Mouse (Mus musculus): ENCODE measurements around the gene Ngdn. TPM values are rescaled to one million over a fixed set of nuclear protein-coding genes. Genes with fewer than 3 reads are reported as not detected.
"Not testable (repeated sequence)": the region's sequence is repeated elsewhere in the genome, so short reads cannot be mapped to it uniquely, and the experiment has no call there.

Gene Ngdn
- 70.7 and 79.7 TPM in 2 replicates for polyA plus RNA-seq (2015; fragmentation: Nextera tagmentation; extraction: Ambion mirVana)

DNA sequence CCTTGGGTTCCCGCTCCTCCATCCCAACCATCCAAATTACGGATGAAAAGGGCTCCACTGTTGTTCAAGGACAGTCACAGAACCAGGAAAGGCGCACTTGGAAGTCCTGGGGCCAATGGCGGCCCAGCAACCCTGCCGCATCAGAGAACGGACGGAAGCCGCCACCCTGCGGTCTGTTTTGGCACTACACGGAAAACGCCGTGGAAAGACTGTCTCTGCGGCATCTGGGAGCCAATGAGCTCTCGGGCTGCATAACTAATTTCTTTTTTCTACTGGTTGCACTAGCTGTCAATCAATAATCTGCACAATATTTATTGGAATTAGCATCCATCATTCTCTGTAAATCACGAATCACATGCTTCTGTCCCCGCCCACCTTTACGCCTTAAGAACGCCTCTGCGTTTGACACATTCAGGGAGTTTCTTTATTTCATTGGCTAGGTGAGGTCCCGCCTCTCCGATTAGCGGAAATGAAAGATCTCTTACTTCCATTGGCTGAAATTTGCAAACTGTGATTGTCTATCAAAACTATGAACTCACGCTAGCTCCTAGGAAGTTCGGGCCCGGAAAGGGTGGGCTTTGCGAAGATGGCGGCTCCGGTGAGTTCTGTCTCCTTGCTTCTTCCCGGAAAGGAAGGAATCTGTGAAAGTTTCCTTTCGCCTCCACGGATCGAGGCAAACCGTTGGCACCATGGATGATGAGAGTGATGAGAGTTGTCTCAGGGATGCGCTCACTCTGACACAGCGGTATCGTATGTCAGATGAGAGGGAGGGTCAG, at the start of gene Ngdn:
Gene Ngdn (plus strand): TSS at position 464 of the 776 bp plus-strand sequence.
- under 1% methylated on average over 36 of the region's 36 CpGs for WGBS
- Histone ChIP-seq H3K4me1 (no peaks in the 10 kb centered on the region), H3K4me3 (peak within 1 kb of the TSS; percentile 64), H3K36me3 (peaks cover 14% of the 10 kb centered on the region; the same call in 1 of the 2 replicates), H3K27ac (peak within 1 kb of the TSS; percentile 95), H3K27me3 (no peaks in the 10 kb centered on the region), H3K4me2 (peak within 1 kb of the TSS; percentile 72), H3K9me3 (no peaks in the 10 kb centered on the region), H3K9ac (peak within 1 kb of the TSS; percentile 67)
- peak; percentile 97 for ATAC-seq (ENCODE audit: insufficient number of reproducible peaks, low FRiP score, low TSS enrichment, low read depth)

DNA sequence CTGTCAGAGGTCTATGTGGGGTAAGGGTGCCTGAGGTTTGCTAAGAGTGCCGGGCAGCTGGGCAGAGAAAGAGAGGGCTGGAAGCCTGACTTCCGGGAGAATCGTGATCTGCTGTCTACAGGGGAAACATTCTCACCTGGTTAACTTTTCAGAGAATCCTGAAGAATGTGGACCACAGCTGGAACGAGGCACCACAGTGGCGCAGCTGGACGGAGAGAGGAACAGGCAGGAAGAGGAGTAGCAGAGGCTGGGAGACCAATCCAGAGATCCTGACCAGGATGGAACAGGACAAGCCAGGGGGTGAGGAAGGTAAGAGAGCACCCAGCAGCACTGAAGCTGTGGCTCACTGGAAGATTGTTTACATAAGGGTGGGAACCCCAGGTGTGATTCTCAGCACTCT, 49.6 kb upstream of the Ngdn start:
- no peak for ATAC-seq (ENCODE audit: insufficient number of reproducible peaks, low FRiP score, low TSS enrichment, low read depth)
- H3K4me3 ChIP-seq, result no peak overlapping the region
- no peaks in the 10 kb centered on the region for H3K4me1 ChIP-seq
- no peak overlapping the region for H3K27ac ChIP-seq
- no peaks in the 10 kb centered on the region for H3K36me3 ChIP-seq
- H3K27me3 ChIP-seq, result no peaks in the 10 kb centered on the region
- H3K4me2 ChIP-seq, result no peak overlapping the region
- WGBS, result 39% methylated on average over 6 of the region's 6 CpGs
- no peaks in the 10 kb centered on the region for H3K9me3 ChIP-seq
- no peak overlapping the region for H3K9ac ChIP-seq

- no peak within 1 kb of the TSS for H3K4me2 ChIP-seq
- H3K4me1 ChIP-seq, result no peaks in the 10 kb centered on the region
- WGBS, result 63% methylated on average over 7 of the region's 7 CpGs
- ATAC-seq (ENCODE audit: insufficient number of reproducible peaks, low FRiP score, low TSS enrichment, low read depth), result no peak
- no peak within 1 kb of the TSS for H3K27ac ChIP-seq
- no peaks in the 10 kb centered on the region for H3K9me3 ChIP-seq
- no peaks in the 10 kb centered on the region for H3K36me3 ChIP-seq
- no peaks in the 10 kb centered on the region for H3K27me3 ChIP-seq
- no peak within 1 kb of the TSS for H3K4me3 ChIP-seq
- H3K9ac ChIP-seq, result no peak within 1 kb of the TSS
Observed at GRCm38 (mm10) chr14:54966320-54966977, 48.8 kb upstream of the Ngdn start, which contains the start of gene Myh6. Gene Myh6 (minus strand): TSS chr14:54966927.

- Histone ChIP-seq H3K27ac (no peak overlapping the region), H3K36me3 (no peaks in the 10 kb centered on the region), H3K9me3 (no peaks in the 10 kb centered on the region), H3K4me1 (no peaks in the 10 kb centered on the region), H3K4me2 (no peak overlapping the region), H3K4me3 (no peak overlapping the region), H3K27me3 (no peaks in the 10 kb centered on the region), H3K9ac (no peak overlapping the region)
- ATAC-seq (ENCODE audit: insufficient number of reproducible peaks, low FRiP score, low TSS enrichment, low read depth), result no peak
- 83% methylated on average over 3 of the region's 3 CpGs for WGBS
Observed at GRCm38 (mm10) chr14:54967874-54968273, 47.4 kb upstream of the Ngdn start.

- no peak overlapping the region for H3K4me2 ChIP-seq
- no peaks in the 10 kb centered on the region for H3K27me3 ChIP-seq
- H3K9me3 ChIP-seq, result no peaks in the 10 kb centered on the region
- H3K4me3 ChIP-seq, result no peak overlapping the region
- no peak overlapping the region for H3K9ac ChIP-seq
- H3K27ac ChIP-seq, result no peak overlapping the region
- no peak for ATAC-seq (ENCODE audit: insufficient number of reproducible peaks, low FRiP score, low TSS enrichment, low read depth)
- no peaks in the 10 kb centered on the region for H3K4me1 ChIP-seq
- H3K36me3 ChIP-seq, result no peaks in the 10 kb centered on the region
Observed at GRCm38 (mm10) chr14:54968344-54968743, 46.9 kb upstream of the Ngdn start.

DNA sequence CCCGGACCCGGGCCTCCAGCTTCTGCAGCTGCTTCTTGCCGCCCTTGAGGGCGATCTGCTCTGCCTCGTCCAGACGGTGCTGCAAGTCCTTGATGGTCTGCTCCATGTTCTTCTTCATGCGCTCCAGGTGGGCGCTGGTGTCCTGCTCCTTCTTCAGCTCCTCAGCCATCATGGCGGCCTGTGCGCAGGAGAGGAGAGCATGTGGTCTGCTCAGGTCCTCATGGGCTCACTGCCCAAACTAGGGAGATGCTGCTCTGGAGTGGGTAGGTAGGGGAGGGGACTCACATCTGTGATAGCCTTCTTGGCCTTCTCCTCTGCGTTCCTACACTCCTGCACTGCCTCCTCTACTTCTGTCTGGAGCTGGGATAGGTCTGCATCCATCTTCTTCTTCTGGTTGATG, 42.5 kb upstream of the Ngdn start:
- H3K36me3 ChIP-seq, result not testable (repeated sequence)

DNA sequence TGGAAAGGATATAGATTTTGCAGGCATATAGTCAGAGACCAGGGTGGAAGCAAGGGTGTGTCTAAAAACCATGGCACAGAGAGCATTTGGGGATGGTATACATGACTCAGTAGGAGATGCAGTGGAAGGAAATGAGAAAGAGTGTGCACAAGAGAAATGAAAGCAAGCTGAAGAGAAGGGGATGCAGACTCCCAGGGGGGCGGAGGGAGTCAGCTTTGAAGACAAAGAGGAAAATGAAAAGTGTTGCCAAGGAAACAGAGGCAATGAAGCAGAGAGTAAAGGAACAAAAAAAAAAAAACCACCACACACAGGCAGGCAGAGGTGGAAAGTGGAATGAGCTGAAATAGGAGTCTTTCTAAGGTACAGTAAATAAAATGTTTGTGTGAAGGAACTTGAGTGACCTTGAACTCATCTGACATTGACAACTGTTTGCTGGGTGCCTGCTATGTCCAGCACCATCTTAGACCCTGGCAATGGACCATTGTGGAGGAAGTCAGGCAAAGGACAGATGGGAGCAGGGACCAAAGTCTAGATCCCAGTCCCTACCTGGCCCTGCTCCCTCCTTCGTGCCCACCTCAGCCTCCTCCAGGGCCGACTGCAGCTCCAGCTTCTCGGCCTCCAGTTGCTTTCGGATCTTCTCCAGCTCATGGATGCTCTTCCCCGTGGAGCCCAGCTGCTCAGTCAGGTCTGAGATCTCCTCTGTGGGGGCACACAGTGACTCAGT, 41.0 kb upstream of the Ngdn start:
- no peak overlapping the region for H3K9ac ChIP-seq
- ATAC-seq (ENCODE audit: insufficient number of reproducible peaks, low FRiP score, low TSS enrichment, low read depth), result no peak
- H3K9me3 ChIP-seq, result no peaks in the 10 kb centered on the region
- H3K4me3 ChIP-seq, result no peak overlapping the region
- no peak overlapping the region for H3K4me2 ChIP-seq
- H3K27ac ChIP-seq, result no peak overlapping the region
- no peaks in the 10 kb centered on the region; the same call in 1 of the 2 replicates for H3K27me3 ChIP-seq
- H3K4me1 ChIP-seq, result no peaks in the 10 kb centered on the region
- H3K36me3 ChIP-seq, result no peaks in the 10 kb centered on the region
- WGBS, result 81% methylated on average over 6 of the region's 6 CpGs

More for the DNA sequence above, 42.5 kb upstream of the Ngdn start:
- not testable (repeated sequence) for H3K4me1 ChIP-seq; H3K9ac ChIP-seq; H3K4me3 ChIP-seq; H3K9me3 ChIP-seq; H3K27ac ChIP-seq; H3K4me2 ChIP-seq; ATAC-seq (ENCODE audit: insufficient number of reproducible peaks, low FRiP score, low TSS enrichment, low read depth); H3K27me3 ChIP-seq
- 86% methylated on average over 11 of the region's 11 CpGs for WGBS

- no peak for ATAC-seq (ENCODE audit: insufficient number of reproducible peaks, low FRiP score, low TSS enrichment, low read depth)
- Histone ChIP-seq H3K4me2 (no peak within 1 kb of the TSS), H3K4me3 (no peak within 1 kb of the TSS), H3K27ac (no peak within 1 kb of the TSS), H3K9ac (no peak within 1 kb of the TSS), H3K27me3 (no peaks in the 10 kb centered on the region; the same call in 1 of the 2 replicates), H3K36me3 (no peaks in the 10 kb centered on the region), H3K9me3 (no peaks in the 10 kb centered on the region), H3K4me1 (no peaks in the 10 kb centered on the region)
- WGBS, result 82% methylated on average over 1 of the region's 1 CpGs
Observed at GRCm38 (mm10) chr14:54976633-54977032, 38.6 kb upstream of the Ngdn start, which contains the start of gene Gm17428. Gene Gm17428 (plus strand): TSS chr14:54976933.

DNA sequence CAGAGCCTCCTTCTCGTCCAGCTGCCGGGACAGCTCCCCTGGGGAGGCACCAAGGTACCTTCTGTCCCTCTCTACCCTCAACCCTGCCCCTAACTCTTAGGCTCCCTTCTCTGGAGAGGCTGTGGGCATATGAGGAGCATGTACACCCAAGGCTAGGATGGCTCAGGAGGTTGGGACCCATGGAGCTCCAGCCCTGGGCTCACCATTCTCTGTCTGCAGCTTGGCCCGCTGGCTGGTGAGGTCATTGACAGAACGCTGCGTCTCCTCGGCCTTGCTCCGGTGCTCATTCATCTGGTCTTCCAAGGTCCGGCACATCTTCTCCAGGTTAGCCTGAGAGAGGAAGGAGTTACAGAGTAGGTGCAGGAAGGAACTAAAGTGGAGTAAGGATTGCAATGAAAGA, 36.6 kb upstream of the Ngdn start:
- Histone ChIP-seq H3K4me3 (no peak overlapping the region), H3K4me1 (no peaks in the 10 kb centered on the region), H3K9ac (no peak overlapping the region), H3K36me3 (no peaks in the 10 kb centered on the region), H3K27ac (no peak overlapping the region), H3K4me2 (no peak overlapping the region), H3K27me3 (no peaks in the 10 kb centered on the region; the same call in 1 of the 2 replicates), H3K9me3 (no peaks in the 10 kb centered on the region)
- no peak for ATAC-seq (ENCODE audit: insufficient number of reproducible peaks, low FRiP score, low TSS enrichment, low read depth)
- WGBS, result 80% methylated on average over 8 of the region's 8 CpGs

GRCm38 (mm10) chr14:54981934-54982333, 33.3 kb upstream of the Ngdn start:
- Histone ChIP-seq H3K36me3 (no peaks in the 10 kb centered on the region), H3K9ac (no peak overlapping the region), H3K4me1 (no peaks in the 10 kb centered on the region), H3K4me2 (no peak overlapping the region), H3K4me3 (no peak overlapping the region), H3K9me3 (no peaks in the 10 kb centered on the region), H3K27ac (no peak overlapping the region), H3K27me3 (no peaks in the 10 kb centered on the region)
- 93% methylated on average over 7 of the region's 7 CpGs for WGBS
- no peak for ATAC-seq (ENCODE audit: insufficient number of reproducible peaks, low FRiP score, low TSS enrichment, low read depth)

GRCm38 (mm10) chr14:54988350-54988874, 26.8 kb upstream of the Ngdn start:
- WGBS, result 88% methylated on average over 9 of the region's 9 CpGs
- H3K36me3 ChIP-seq; ATAC-seq (ENCODE audit: insufficient number of reproducible peaks, low FRiP score, low TSS enrichment, low read depth): not testable (repeated sequence)

More at GRCm38 (mm10) chr14:54988350-54988874, 26.8 kb upstream of the Ngdn start:
- H3K4me1 ChIP-seq, H3K9me3 ChIP-seq, H3K4me2 ChIP-seq, H3K9ac ChIP-seq, H3K4me3 ChIP-seq, H3K27ac ChIP-seq, H3K27me3 ChIP-seq: not testable (repeated sequence)

Data from limb, embryonic 15.5 days (tissue).